7 mouse cellular contexts compared by ENCODE assay signal in genomic region chr9:16501990-16502672, GRCm38 (mm10). TPM values are rescaled to one million over a fixed set of nuclear protein-coding genes. Genes with fewer than 3 reads are reported as not detected.
DNase-seq lines count a peak whose midpoint lies in the region; ATAC-seq and TF ChIP-seq lines count a peak whose summit lies in the region.

No protein-coding gene starts in this region.

- H3K4me3 ChIP-seq in intestine, embryonic 15.5 days (replicated peaks) = peak overlapping the region; percentile 51
- peak overlapping the region; percentile 52 for H3K4me3 ChIP-seq in limb, embryonic 14.5 days (replicated peaks; ENCODE audit: low read length)
- H3K4me3 ChIP-seq in midbrain, postnatal 0 days (ENCODE audit: low read depth, low read length) = peak overlapping the region; percentile 58

- ATAC-seq in intestine, embryonic 15.5 days = peak; percentile 75
- peak; percentile 75 for ATAC-seq in limb, embryonic 14.5 days (ENCODE audit: low FRiP score, low read depth)
- peak; percentile 80 for ATAC-seq in midbrain, postnatal 0 days (ENCODE audit: low FRiP score)

- no peaks in the 10 kb centered on the region for H3K9me3 ChIP-seq in intestine, embryonic 15.5 days
- H3K9me3 ChIP-seq in limb, embryonic 14.5 days (ENCODE audit: control insufficient read depth, low read length) = no peaks in the 10 kb centered on the region
- no peaks in the 10 kb centered on the region for H3K9me3 ChIP-seq in midbrain, postnatal 0 days (ENCODE audit: low read length)

- DNase-seq in adrenal gland, postnatal 36 days = peak; percentile 69 to 79
- DNase-seq in cerebellum, postnatal 14 days = peak; percentile 81 to 83
- DNase-seq in frontal cortex, postnatal 14 days (ENCODE audit: low spot score in 2 of 2) = peak; percentile 56 to 72
- DNase-seq in limb, embryonic 14.5 days (ENCODE audit: low spot score) = peak; percentile 79
- peak; percentile 87 for DNase-seq in midbrain, postnatal 0 days (ENCODE audit: low spot score)
- peak; percentile 12 for DNase-seq in testis, postnatal 14 days (ENCODE audit: low spot score)

- H3K4me2 ChIP-seq in intestine, embryonic 15.5 days (replicated peaks) = peak overlapping the region; percentile 98
- H3K4me2 ChIP-seq in limb, embryonic 14.5 days (replicated peaks; ENCODE audit: low read depth, low read length, severe bottlenecking) = peak overlapping the region; percentile 85
- H3K4me2 ChIP-seq in midbrain, postnatal 0 days (ENCODE audit: low read depth, low read length, poor library complexity, severe bottlenecking) = peak overlapping the region; percentile 77

- H3K27ac ChIP-seq in intestine, embryonic 15.5 days = no peak overlapping the region
- peak overlapping the region; percentile 39 for H3K27ac ChIP-seq in limb, embryonic 14.5 days (replicated peaks; ENCODE audit: low read depth, low read length)
- H3K27ac ChIP-seq in midbrain, postnatal 0 days (ENCODE audit: low read depth, low read length) = peak overlapping the region; percentile 77

- TF ChIP-seq CTCF in midbrain, postnatal 0 days (IDR thresholded peaks at IDR 0.05) = peak; percentile 62

- H3K36me3 ChIP-seq in intestine, embryonic 15.5 days = no peaks in the 10 kb centered on the region
- H3K36me3 ChIP-seq in limb, embryonic 14.5 days (ENCODE audit: control insufficient read depth, insufficient read depth, low read length) = no peaks in the 10 kb centered on the region
- H3K36me3 ChIP-seq in midbrain, postnatal 0 days (ENCODE audit: insufficient read depth, low read length) = no peaks in the 10 kb centered on the region

- H3K4me1 ChIP-seq in intestine, embryonic 15.5 days (replicated peaks) = peaks cover 24% of the 10 kb centered on the region
- peaks cover 11% of the 10 kb centered on the region for H3K4me1 ChIP-seq in limb, embryonic 14.5 days (ENCODE audit: control insufficient read depth, insufficient read depth, low read length)
- 0 out of 2 replicates have a peak, but pooled peaks cover 5% of the 10 kb centered on the region for H3K4me1 ChIP-seq in midbrain, postnatal 0 days (ENCODE audit: insufficient read depth, low read length)

- H3K9ac ChIP-seq in intestine, embryonic 15.5 days = peak overlapping the region; percentile 40
- H3K9ac ChIP-seq in limb, embryonic 14.5 days (ENCODE audit: low read depth, low read length, severe bottlenecking) = peak overlapping the region; percentile 58
- peak overlapping the region; percentile 78 for H3K9ac ChIP-seq in midbrain, postnatal 0 days (replicated peaks; ENCODE audit: low read length, poor library complexity, severe bottlenecking)

- WGBS in intestine, embryonic 15.5 days = 1% methylated on average over 49 of the region's 52 CpGs
- under 1% methylated on average over 37 of the region's 52 CpGs for WGBS in limb, embryonic 14.5 days
- under 1% methylated on average over 43 of the region's 52 CpGs for WGBS in midbrain, postnatal 0 days

- peaks cover 31% of the 10 kb centered on the region for H3K27me3 ChIP-seq in intestine, embryonic 15.5 days (replicated peaks)
- peaks cover 5% of the 10 kb centered on the region; the same call in 1 of the 2 replicates for H3K27me3 ChIP-seq in limb, embryonic 14.5 days (ENCODE audit: control insufficient read depth, insufficient read depth, low read length)
- no peaks in the 10 kb centered on the region for H3K27me3 ChIP-seq in midbrain, postnatal 0 days (ENCODE audit: insufficient read depth, low read length)

- no peak for TF ChIP-seq POLR2A in limb, embryonic 14.5 days (IDR thresholded peaks at IDR 0.05; ENCODE audit: borderline replicate concordance, extremely low read depth, insufficient read depth, insufficient read length)

RNA-seq across cellular contexts. Expression of gene Fat3, which starts 1.0 kb away (rescaled TPM):
- 1 to 10 TPM; 3.2 to 5.0 TPM for total RNA-seq in adrenal gland, postnatal 36 days (2021)
- 0.46 and 0.52 TPM in 2 replicates for polyA plus RNA-seq in intestine, embryonic 15.5 days (2015; fragmentation: Nextera tagmentation; extraction: Ambion mirVana)
- polyA plus RNA-seq in limb, embryonic 14.5 days (2012; rRNA removed) = 9.2 and 10.3 TPM in 2 replicates
- polyA plus RNA-seq in limb, embryonic 14.5 days (2014; fragmentation: Nextera tagmentation; extraction: Ambion mirVana) = 5.4 and 6.6 TPM in 2 replicates
- 63.7 and 75.7 TPM in 2 replicates for total RNA-seq in midbrain, postnatal 0 days (2014; rRNA removed)
- polyA plus RNA-seq in midbrain, postnatal 0 days (2015; fragmentation: Nextera tagmentation; extraction: Ambion mirVana) = 7.1 and 7.6 TPM in 2 replicates

Comparison
In these comparisons a context has a peak if more than half of its experiments do, and no peak if none do; other contexts are left out.
1. DNase-seq: peak in every context shown above with its lines; median percentile 87 in midbrain, postnatal 0 days; 82 in cerebellum, postnatal 14 days; 79 in limb, embryonic 14.5 days; 74 in adrenal gland, postnatal 36 days; 64 in frontal cortex, postnatal 14 days; 12 in testis, postnatal 14 days.